In genomic region chr1:34510575-34510981, GRCm38 (mm10) we compare ENCODE assay signal across 8 mouse cellular contexts. TPM values are rescaled to one million over a fixed set of nuclear protein-coding genes. Genes with fewer than 3 reads are reported as not detected.
DNase-seq lines count a peak whose midpoint lies in the region; ATAC-seq lines count a peak whose summit lies in the region.

No protein-coding gene starts in this region.

- no peaks in the 10 kb centered on the region for H3K36me3 ChIP-seq in kidney, embryonic 15.5 days
- no peaks in the 10 kb centered on the region for H3K36me3 ChIP-seq in limb, embryonic 11.5 days (ENCODE audit: control insufficient read depth, insufficient read depth, low read length)

- no peak overlapping the region for H3K4me3 ChIP-seq in kidney, embryonic 15.5 days (replicated peaks)
- H3K4me3 ChIP-seq in limb, embryonic 11.5 days (ENCODE audit: low read depth, low read length) = no peak overlapping the region

- no peaks in the 10 kb centered on the region for H3K9me3 ChIP-seq in kidney, embryonic 15.5 days (replicated peaks)
- no peaks in the 10 kb centered on the region for H3K9me3 ChIP-seq in limb, embryonic 11.5 days (ENCODE audit: control insufficient read depth, low read length)

- peaks cover 10% of the 10 kb centered on the region; the same call in 1 of the 2 replicates for H3K4me1 ChIP-seq in kidney, embryonic 15.5 days
- no peaks in the 10 kb centered on the region for H3K4me1 ChIP-seq in limb, embryonic 11.5 days (ENCODE audit: control insufficient read depth, insufficient read depth, low read length)

- WGBS in kidney, embryonic 15.5 days = 3% methylated on average over 7 of the region's 7 CpGs
- WGBS in limb, embryonic 11.5 days = 3% methylated on average over 7 of the region's 7 CpGs

- no peaks in the 10 kb centered on the region for H3K27me3 ChIP-seq in kidney, embryonic 15.5 days
- H3K27me3 ChIP-seq in limb, embryonic 11.5 days (ENCODE audit: control insufficient read depth, insufficient read depth, low read length) = no peaks in the 10 kb centered on the region

- H3K4me2 ChIP-seq in kidney, embryonic 15.5 days = peak overlapping the region; percentile 43
- peak overlapping the region; percentile 29 for H3K4me2 ChIP-seq in limb, embryonic 11.5 days (ENCODE audit: low read depth, severe bottlenecking)

- no peak for DNase-seq in kidney, adult 8-10 months
- peak; percentile 11 for DNase-seq in embryo, embryonic 10.5 days (ENCODE audit: low spot score)
- DNase-seq in limb, embryonic 11.5 days (ENCODE audit: low spot score) = peak; percentile 24
- DNase-seq in right cerebral cortex, postnatal 10 days (ENCODE audit: low spot score in 2 of 2) = no peak
- no peak for DNase-seq in frontal cortex, postnatal 14 days (ENCODE audit: low spot score in 2 of 2)
- DNase-seq in left cerebral cortex, adult 8-10 months (ENCODE audit: low spot score in 2 of 2) = no peak

- ATAC-seq in kidney, embryonic 15.5 days (replicated peaks; ENCODE audit: low FRiP score) = peak; percentile 54
- no peak for ATAC-seq in limb, embryonic 11.5 days (ENCODE audit: insufficient number of reproducible peaks, low FRiP score, low TSS enrichment, low read depth)
- peak; percentile 77 for ATAC-seq in monocyte, adult 5-6 weeks (replicated peaks; ENCODE audit: insufficient number of reproducible peaks, low FRiP score, low TSS enrichment, poor library complexity, severe bottlenecking)

- H3K9ac ChIP-seq in kidney, embryonic 15.5 days = no peak overlapping the region
- H3K9ac ChIP-seq in limb, embryonic 11.5 days (ENCODE audit: low read length) = no peak overlapping the region

- no peak overlapping the region for H3K27ac ChIP-seq in kidney, embryonic 15.5 days
- H3K27ac ChIP-seq in limb, embryonic 11.5 days (replicated peaks; ENCODE audit: low read depth, low read length) = no peak overlapping the region

RNA-seq across cellular contexts. Expression of gene Prss39, which starts 12.4 kb away (rescaled TPM):
- not detected in 2 replicates for polyA plus RNA-seq in kidney, embryonic 15.5 days (2015; fragmentation: Nextera tagmentation; extraction: Ambion mirVana)
- polyA plus RNA-seq in limb, embryonic 11.5 days (2014; fragmentation: Nextera tagmentation; extraction: Ambion mirVana) = not detected in 2 replicates
- total RNA-seq in monocyte, adult 5-6 weeks (2017) = not detected in 3 replicates
- total RNA-seq in left cerebral cortex, adult 8-10 months (2022) = not detected

RNA-seq across cellular contexts. Expression of gene Cfc1, which starts 24.9 kb away (rescaled TPM):
- polyA plus RNA-seq in kidney, embryonic 15.5 days (2015; fragmentation: Nextera tagmentation; extraction: Ambion mirVana) = not detected in 2 replicates
- polyA plus RNA-seq in limb, embryonic 11.5 days (2014; fragmentation: Nextera tagmentation; extraction: Ambion mirVana) = not detected in 2 replicates
- total RNA-seq in monocyte, adult 5-6 weeks (2017) = not detected in 3 replicates
- total RNA-seq in left cerebral cortex, adult 8-10 months (2022) = not detected

RNA-seq across cellular contexts. Expression of gene Prss40, which starts 50.2 kb away (rescaled TPM):
- polyA plus RNA-seq in kidney, embryonic 15.5 days (2015; fragmentation: Nextera tagmentation; extraction: Ambion mirVana) = not detected in 2 replicates
- polyA plus RNA-seq in limb, embryonic 11.5 days (2014; fragmentation: Nextera tagmentation; extraction: Ambion mirVana) = not detected in 2 replicates
- total RNA-seq in monocyte, adult 5-6 weeks (2017) = not detected in 3 replicates
- not detected for total RNA-seq in left cerebral cortex, adult 8-10 months (2022)

RNA-seq across cellular contexts. Expression of gene Ptpn18, which starts 51.0 kb away (rescaled TPM):
- 18.2 and 19.9 TPM in 2 replicates for polyA plus RNA-seq in kidney, embryonic 15.5 days (2015; fragmentation: Nextera tagmentation; extraction: Ambion mirVana)
- 7.6 and 7.9 TPM in 2 replicates for polyA plus RNA-seq in limb, embryonic 11.5 days (2014; fragmentation: Nextera tagmentation; extraction: Ambion mirVana)
- total RNA-seq in monocyte, adult 5-6 weeks (2017) = 254 to 418 TPM (median 327 TPM) in 3 replicates
- 10 to 100 TPM in 2 of 4 experiments, 1 to 10 TPM in 2; 3.4 to 11.1 (median 7.3) TPM for total RNA-seq in left cerebral cortex, adult 8-10 months (2022)

Comparison
In these comparisons a context has a peak if more than half of its experiments do, and no peak if none do; other contexts are left out.
1. DNase-seq: peak in embryo, embryonic 10.5 days (single experiment) and limb, embryonic 11.5 days (single experiment); none in kidney, adult 8-10 months (0 of 2), right cerebral cortex, postnatal 10 days (0 of 2), frontal cortex, postnatal 14 days (0 of 2) and left cerebral cortex, adult 8-10 months (0 of 2).